13 mouse cellular contexts compared by ENCODE assay signal in genomic region chr1:132586679-132587201, GRCm38 (mm10). TPM values are rescaled to one million over a fixed set of nuclear protein-coding genes. Genes with fewer than 3 reads are reported as not detected.
DNase-seq lines count a peak whose midpoint lies in the region; ATAC-seq lines count a peak whose summit lies in the region.
"Had no signal": no experiment of that assay in that cellular context is flagged by ENCODE, and none has a peak within 500 bp of the region (broad histone marks: within the 10 kb centered on the region; RNA-seq: fewer than 3 reads in every experiment).

No protein-coding gene starts in this region.

- no peak for ATAC-seq in midbrain, embryonic 11.5 days (ENCODE audit: low FRiP score)
- peak; percentile 89 for ATAC-seq in intestine, embryonic 16.5 days
- peak; percentile 84; the same call in 1 of the 2 replicates for ATAC-seq in stomach, embryonic 16.5 days (ENCODE audit: insufficient read depth, low FRiP score)
- ATAC-seq in megakaryocyte progenitor cell, adult 5-6 weeks (replicated peaks; ENCODE audit: poor library complexity), result no peak
- ATAC-seq: activated CD4-positive, CD25-positive, alpha-beta regulatory T cell, adult 4 months had no signal

- H3K4me3 ChIP-seq in midbrain, embryonic 10.5 days, result no peak overlapping the region
- H3K4me3 ChIP-seq in midbrain, embryonic 11.5 days (ENCODE audit: low read depth, low read length), result no peak overlapping the region
- no peak overlapping the region; the same call in 1 of the 2 replicates for H3K4me3 ChIP-seq in intestine, embryonic 16.5 days (ENCODE audit: low read length)
- H3K4me3 ChIP-seq in stomach, embryonic 16.5 days (replicated peaks; ENCODE audit: low read length), result no peak overlapping the region
- H3K4me3 ChIP-seq in limb, embryonic 10.5 days, result no peak overlapping the region
- H3K4me3 ChIP-seq: heart, embryonic 15.5 days had no signal

- H3K9me3 ChIP-seq in midbrain, embryonic 10.5 days (replicated peaks), result no peaks in the 10 kb centered on the region
- H3K9me3 ChIP-seq in midbrain, embryonic 11.5 days (ENCODE audit: control insufficient read depth, low read length), result no peaks in the 10 kb centered on the region
- H3K9me3 ChIP-seq in intestine, embryonic 16.5 days (ENCODE audit: control insufficient read depth, low read length), result no peaks in the 10 kb centered on the region
- no peaks in the 10 kb centered on the region for H3K9me3 ChIP-seq in stomach, embryonic 16.5 days (replicated peaks; ENCODE audit: control insufficient read depth, low read length)
- H3K9me3 ChIP-seq in limb, embryonic 10.5 days (replicated peaks), result no peaks in the 10 kb centered on the region
- H3K9me3 ChIP-seq: heart, embryonic 15.5 days had no signal

- 59% methylated on average over 15 of the region's 15 CpGs for WGBS in midbrain, embryonic 10.5 days
- 56% methylated on average over 15 of the region's 15 CpGs for WGBS in midbrain, embryonic 11.5 days
- WGBS in intestine, embryonic 16.5 days, result 26% methylated on average over 15 of the region's 15 CpGs
- 27% methylated on average over 15 of the region's 15 CpGs for WGBS in stomach, embryonic 16.5 days
- WGBS in limb, embryonic 10.5 days, result 46% methylated on average over 15 of the region's 15 CpGs

- no peak overlapping the region for H3K4me2 ChIP-seq in midbrain, embryonic 11.5 days
- peak overlapping the region; percentile 30; the same call in 1 of the 2 replicates for H3K4me2 ChIP-seq in intestine, embryonic 16.5 days (ENCODE audit: low read depth, low read length)
- peak overlapping the region; percentile 39 for H3K4me2 ChIP-seq in stomach, embryonic 16.5 days (ENCODE audit: low read depth, low read length)
- H3K4me2 ChIP-seq: heart, embryonic 15.5 days had no signal

- H3K27me3 ChIP-seq in midbrain, embryonic 10.5 days (ENCODE audit: low read depth, poor library complexity, severe bottlenecking), result no peaks in the 10 kb centered on the region
- no peaks in the 10 kb centered on the region for H3K27me3 ChIP-seq in midbrain, embryonic 11.5 days (ENCODE audit: control insufficient read depth, insufficient read depth, low read length)
- H3K27me3 ChIP-seq in intestine, embryonic 16.5 days (replicated peaks; ENCODE audit: control insufficient read depth, insufficient read depth, low read length), result no peaks in the 10 kb centered on the region
- H3K27me3 ChIP-seq in stomach, embryonic 16.5 days (ENCODE audit: control insufficient read depth, insufficient read depth, low read length), result no peaks in the 10 kb centered on the region
- peaks cover 12% of the 10 kb centered on the region; the same call in 1 of the 2 replicates for H3K27me3 ChIP-seq in limb, embryonic 10.5 days (ENCODE audit: low read depth, poor library complexity, severe bottlenecking)
- H3K27me3 ChIP-seq: heart, embryonic 15.5 days had no signal

- H3K36me3 ChIP-seq in midbrain, embryonic 10.5 days, result no peaks in the 10 kb centered on the region
- H3K36me3 ChIP-seq in midbrain, embryonic 11.5 days (ENCODE audit: control insufficient read depth, insufficient read depth, low read length), result no peaks in the 10 kb centered on the region
- no peaks in the 10 kb centered on the region for H3K36me3 ChIP-seq in intestine, embryonic 16.5 days (ENCODE audit: control insufficient read depth, insufficient read depth, low read length)
- H3K36me3 ChIP-seq in stomach, embryonic 16.5 days (ENCODE audit: control insufficient read depth, insufficient read depth, low read length), result no peaks in the 10 kb centered on the region
- H3K36me3 ChIP-seq in limb, embryonic 10.5 days, result no peaks in the 10 kb centered on the region
- H3K36me3 ChIP-seq: heart, embryonic 15.5 days had no signal

- H3K9ac ChIP-seq in midbrain, embryonic 11.5 days (ENCODE audit: low read length), result no peak overlapping the region
- no peak overlapping the region for H3K9ac ChIP-seq in intestine, embryonic 16.5 days (ENCODE audit: low read depth, low read length)
- no peak overlapping the region for H3K9ac ChIP-seq in stomach, embryonic 16.5 days (ENCODE audit: low read length)
- H3K9ac ChIP-seq: heart, embryonic 15.5 days; liver, embryonic 14.5 days had no signal

- H3K27ac ChIP-seq in midbrain, embryonic 10.5 days (replicated peaks), result peak overlapping the region; percentile 84; the same call in 1 of the 2 replicates
- no peak overlapping the region; the same call in 1 of the 2 replicates for H3K27ac ChIP-seq in midbrain, embryonic 11.5 days (ENCODE audit: low read depth, low read length)
- H3K27ac ChIP-seq in intestine, embryonic 16.5 days (ENCODE audit: low read length), result 0 out of 2 replicates have a peak overlapping the region, but pooled peaks have one; percentile 1
- no peak overlapping the region for H3K27ac ChIP-seq in stomach, embryonic 16.5 days (ENCODE audit: low read length)
- no peak overlapping the region for H3K27ac ChIP-seq in limb, embryonic 10.5 days
- H3K27ac ChIP-seq: heart, embryonic 15.5 days; liver, embryonic 14.5 days had no signal

- H3K4me1 ChIP-seq in midbrain, embryonic 10.5 days, result peaks cover 70% of the 10 kb centered on the region
- peaks cover 50% of the 10 kb centered on the region for H3K4me1 ChIP-seq in midbrain, embryonic 11.5 days (ENCODE audit: control insufficient read depth, insufficient read depth, low read length)
- H3K4me1 ChIP-seq in intestine, embryonic 16.5 days (ENCODE audit: control insufficient read depth, insufficient read depth, low read length), result no peaks in the 10 kb centered on the region
- H3K4me1 ChIP-seq in stomach, embryonic 16.5 days (ENCODE audit: control insufficient read depth, insufficient read depth, low read length), result 0 out of 2 replicates have a peak, but pooled peaks cover 6% of the 10 kb centered on the region
- H3K4me1 ChIP-seq in limb, embryonic 10.5 days, result peaks cover 24% of the 10 kb centered on the region

- no peak for DNase-seq in midbrain, embryonic 10.5 days (ENCODE audit: low spot score)
- DNase-seq in midbrain, embryonic 11.5 days (ENCODE audit: low spot score, missing footprints), result no peak
- peak; percentile 39 to 65 for DNase-seq in kidney, postnatal 4 days
- DNase-seq in limb, embryonic 10.5 days (ENCODE audit: low spot score), result no peak
- DNase-seq in layer of hippocampus, adult 9-11 months, result no peak
- DNase-seq: right cerebral cortex, postnatal 25 days; thymus, adult 18-20 months had no signal

RNA-seq across cellular contexts. Expression of gene Cntn2, which starts 43.7 kb away (rescaled TPM):
- polyA plus RNA-seq in midbrain, embryonic 10.5 days (2016; fragmentation: Nextera tagmentation; extraction: Ambion mirVana), result 14.2 and 34.9 TPM in 2 replicates
- polyA plus RNA-seq in midbrain, embryonic 11.5 days (2014; fragmentation: Nextera tagmentation; extraction: Ambion mirVana), result 30.9 and 31.4 TPM in 2 replicates
- 0.27 and 0.31 TPM in 2 replicates for polyA plus RNA-seq in intestine, embryonic 16.5 days (2015; fragmentation: Nextera tagmentation; extraction: Ambion mirVana)
- 0.06 and 0.18 TPM in 2 replicates for polyA plus RNA-seq in stomach, embryonic 16.5 days (2015; fragmentation: Nextera tagmentation; extraction: Ambion mirVana)
- polyA plus RNA-seq in limb, embryonic 10.5 days (2016; fragmentation: Nextera tagmentation; extraction: Ambion mirVana), result 0.94 and 1.3 TPM in 2 replicates
- not detected in 2 replicates for total RNA-seq in megakaryocyte progenitor cell, adult 5-6 weeks (2015)
- total RNA-seq in megakaryocyte progenitor cell, adult 5-6 weeks (2017), result not detected in 2 replicates
- polyA plus RNA-seq: activated CD4-positive, CD25-positive, alpha-beta regulatory T cell, adult 4 months had no signal

Comparison
In these comparisons a context has a peak if more than half of its experiments do, and no peak if none do; other contexts are left out.
1. H3K27ac ChIP-seq: peak in midbrain, embryonic 10.5 days (single experiment) and intestine, embryonic 16.5 days (single experiment); none in midbrain, embryonic 11.5 days (single experiment), stomach, embryonic 16.5 days (single experiment) and limb, embryonic 10.5 days (single experiment).
2. DNase-seq: peak in kidney, postnatal 4 days (2 of 2); none in midbrain, embryonic 10.5 days (single experiment), midbrain, embryonic 11.5 days (single experiment), limb, embryonic 10.5 days (single experiment) and layer of hippocampus, adult 9-11 months (single experiment).
3. ATAC-seq: peak in intestine, embryonic 16.5 days (single experiment) and stomach, embryonic 16.5 days (single experiment); none in midbrain, embryonic 11.5 days (single experiment) and megakaryocyte progenitor cell, adult 5-6 weeks (single experiment).